In the genomic region with DNA sequence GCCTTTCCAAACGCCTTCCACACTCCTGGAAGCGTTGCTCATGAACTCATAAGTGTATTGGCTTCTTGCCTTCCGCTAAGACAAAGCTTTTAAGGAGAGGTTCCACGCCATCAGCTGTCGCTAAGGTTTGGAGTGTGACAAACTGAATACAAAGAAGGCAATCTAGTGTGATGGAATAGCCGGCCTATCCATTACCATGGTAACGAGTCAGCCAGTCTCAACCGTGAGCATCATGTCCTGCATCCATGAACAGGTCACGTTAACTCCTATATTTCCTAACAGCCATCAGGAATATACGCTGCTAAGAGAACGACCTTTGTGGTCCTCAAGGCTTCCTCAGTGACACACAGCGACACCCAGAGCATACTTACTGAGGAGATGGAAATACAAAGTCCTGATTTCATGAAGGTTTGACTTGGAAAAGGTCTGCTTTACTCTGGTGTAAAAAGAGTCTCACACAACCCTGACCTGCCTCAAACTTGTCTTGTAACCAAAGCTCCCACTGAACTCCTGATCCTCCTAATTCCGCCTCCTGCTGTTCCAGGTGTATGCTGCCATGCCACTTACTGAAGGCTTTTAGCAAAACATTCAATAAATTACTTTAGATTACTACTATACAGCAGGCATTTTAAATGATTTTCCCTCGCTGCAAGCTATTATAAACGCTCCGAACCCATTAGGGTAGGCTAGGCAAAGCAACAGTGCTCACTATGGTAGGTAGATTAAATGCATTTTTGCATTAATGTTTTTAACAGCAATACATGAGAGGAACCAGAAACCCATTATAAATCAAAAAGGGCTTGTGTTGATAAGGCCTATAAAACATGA, we compare ENCODE assay signal across 13 mouse cellular contexts.
DNase-seq lines count a peak whose midpoint lies in the region; ATAC-seq and TF ChIP-seq lines count a peak whose summit lies in the region.
"Had no signal": no experiment of that assay in that cellular context is flagged by ENCODE, and none has a peak within 500 bp of the region (broad histone marks: within the 10 kb centered on the region; RNA-seq: fewer than 3 reads in every experiment).

No protein-coding gene starts in this region.

- H3K4me1 ChIP-seq in forebrain, embryonic 15.5 days = peaks cover 10% of the 10 kb centered on the region; the same call in 1 of the 2 replicates
- H3K4me1 ChIP-seq in hindbrain, postnatal 0 days (ENCODE audit: insufficient read depth, low read length) = peaks cover 10% of the 10 kb centered on the region
- H3K4me1 ChIP-seq in midbrain, embryonic 16.5 days (ENCODE audit: control insufficient read depth, insufficient read depth, low read length) = peaks cover 17% of the 10 kb centered on the region

- no peak overlapping the region for H3K4me2 ChIP-seq in forebrain, embryonic 15.5 days (replicated peaks)
- H3K4me2 ChIP-seq in hindbrain, postnatal 0 days (ENCODE audit: low read depth, low read length) = peak overlapping the region; percentile 6; the same call in 1 of the 2 replicates
- H3K4me2 ChIP-seq in midbrain, embryonic 16.5 days (ENCODE audit: low read length) = peak overlapping the region; percentile 4; the same call in 1 of the 2 replicates
- H3K4me2 ChIP-seq: heart, embryonic 13.5 days had no signal

- H3K27me3 ChIP-seq in forebrain, embryonic 15.5 days = no peaks in the 10 kb centered on the region
- no peaks in the 10 kb centered on the region for H3K27me3 ChIP-seq in hindbrain, postnatal 0 days (ENCODE audit: insufficient read depth, low read length)
- no peaks in the 10 kb centered on the region for H3K27me3 ChIP-seq in midbrain, embryonic 16.5 days (ENCODE audit: control insufficient read depth, insufficient read depth, low read depth, low read length)
- H3K27me3 ChIP-seq: heart, embryonic 13.5 days had no signal

- peak; percentile 9; the same call in 1 of the 2 replicates for TF ChIP-seq CTCF in hindbrain, postnatal 0 days (IDR thresholded peaks at IDR 0.05; ENCODE audit: low read depth)

- H3K9me3 ChIP-seq in forebrain, embryonic 15.5 days = no peaks in the 10 kb centered on the region
- H3K9me3 ChIP-seq in hindbrain, postnatal 0 days (ENCODE audit: low read length) = no peaks in the 10 kb centered on the region
- H3K9me3 ChIP-seq in midbrain, embryonic 16.5 days (replicated peaks; ENCODE audit: control insufficient read depth, low read length, poor library complexity, severe bottlenecking) = no peaks in the 10 kb centered on the region

- WGBS in forebrain, embryonic 15.5 days = 46% methylated on average over 16 of the region's 16 CpGs
- WGBS in hindbrain, postnatal 0 days = 29% methylated on average over 16 of the region's 16 CpGs
- 32% methylated on average over 16 of the region's 16 CpGs for WGBS in midbrain, embryonic 16.5 days

- peak; percentile 24 for DNase-seq in brain, embryonic 18.5 days (ENCODE audit: low read depth, low spot score)
- DNase-seq in hindbrain, postnatal 0 days (ENCODE audit: low spot score) = peak; percentile 67
- DNase-seq in yolk sac, embryonic 10.5 days (ENCODE audit: low spot score) = no peak
- DNase-seq in embryo, embryonic 10 days (ENCODE audit: low spot score) = no peak
- DNase-seq in adipocyte (ENCODE audit: low spot score) = no peak
- DNase-seq: gastrocnemius, postnatal 14 days; kidney, adult 2 months; liver, postnatal 0 days; right cerebral cortex, postnatal 4 days had no signal

- H3K4me3 ChIP-seq in forebrain, embryonic 15.5 days = no peak overlapping the region
- no peak overlapping the region for H3K4me3 ChIP-seq in hindbrain, postnatal 0 days (ENCODE audit: low read length)
- H3K4me3 ChIP-seq in midbrain, embryonic 16.5 days (ENCODE audit: low read depth, low read length) = no peak overlapping the region
- H3K4me3 ChIP-seq: heart, embryonic 13.5 days had no signal

- ATAC-seq in forebrain, embryonic 15.5 days (replicated peaks) = peak; percentile 87
- peak; percentile 93 for ATAC-seq in hindbrain, postnatal 0 days
- peak; percentile 94 for ATAC-seq in midbrain, embryonic 16.5 days
- ATAC-seq: CD4-positive, CD25-positive, alpha-beta regulatory T cell, adult 4 months had no signal

- no peak overlapping the region for H3K9ac ChIP-seq in forebrain, embryonic 15.5 days (replicated peaks)
- no peak overlapping the region for H3K9ac ChIP-seq in hindbrain, postnatal 0 days (replicated peaks; ENCODE audit: low read length)
- 0 out of 2 replicates have a peak overlapping the region, but pooled peaks have one; percentile 8 for H3K9ac ChIP-seq in midbrain, embryonic 16.5 days (ENCODE audit: low read depth, low read length)
- H3K9ac ChIP-seq: heart, embryonic 13.5 days; liver, postnatal 0 days had no signal

- H3K27ac ChIP-seq in forebrain, embryonic 15.5 days (replicated peaks) = peak overlapping the region; percentile 66
- H3K27ac ChIP-seq in hindbrain, postnatal 0 days = peak overlapping the region; percentile 60
- peak overlapping the region; percentile 80 for H3K27ac ChIP-seq in midbrain, embryonic 16.5 days (ENCODE audit: low read length)
- H3K27ac ChIP-seq: heart, embryonic 13.5 days had no signal

- peaks cover 16% of the 10 kb centered on the region; the same call in 1 of the 2 replicates for H3K36me3 ChIP-seq in forebrain, embryonic 15.5 days
- peaks cover 8% of the 10 kb centered on the region for H3K36me3 ChIP-seq in hindbrain, postnatal 0 days (ENCODE audit: insufficient read depth, low read length)
- H3K36me3 ChIP-seq in midbrain, embryonic 16.5 days (ENCODE audit: control insufficient read depth, insufficient read depth, low read length) = peaks cover 6% of the 10 kb centered on the region

Comparison
In these comparisons a context has a peak if more than half of its experiments do, and no peak if none do; other contexts are left out.
1. DNase-seq: peak in brain, embryonic 18.5 days (single experiment) and hindbrain, postnatal 0 days (single experiment); none in yolk sac, embryonic 10.5 days (single experiment), embryo, embryonic 10 days (single experiment) and adipocyte (single experiment).
2. Peak in every context shown above with its lines, with median percentiles within 50 percentile points of each other: ATAC-seq and H3K27ac ChIP-seq.